Mouse (Mus musculus): ENCODE results near the gene Nfkb2. TPM values are rescaled to one million over a fixed set of nuclear protein-coding genes. Genes with fewer than 3 reads are reported as not detected.

Gene Nfkb2
- polyA plus RNA-seq, 1 experiment from 2014 or later: 5.6 TPM

MicroRNAs encoded within 50 kb of the gene (microRNA counts, 519-probe panel; counts per million panel counts)
- microRNA mmu-miR-146b: 188 counts per million, percentile 57 among the panel's probes with 10 or more counts

Small RNAs within 50 kb of the gene (microRNA-seq; reads per million reads assigned to microRNA genes)
- gene Mir146b: 1.5 reads per million

Other genes starting within 250 kb of the Nfkb2 start
- gene Nolc1, start 228.5 kb upstream of the Nfkb2 start, polyA plus RNA-seq (2016; fragmentation: Nextera tagmentation; extraction: Ambion mirVana): 161 and 167 TPM in 2 replicates
- 0.10 TPM in 1 of 2 replicates, not detected in the other for gene Elovl3, start 172.4 kb upstream of the Nfkb2 start, polyA plus RNA-seq (2016; fragmentation: Nextera tagmentation; extraction: Ambion mirVana)
- 0.36 and 0.71 TPM in 2 replicates for gene Pitx3, start 156.0 kb upstream of the Nfkb2 start, polyA plus RNA-seq (2016; fragmentation: Nextera tagmentation; extraction: Ambion mirVana)
- gene Gbf1, start 151.8 kb upstream of the Nfkb2 start, polyA plus RNA-seq (2016; fragmentation: Nextera tagmentation; extraction: Ambion mirVana): 42.8 and 46.7 TPM in 2 replicates
- 2.5 and 3.5 TPM in 2 replicates for gene Psd, start 22.8 kb downstream of the Nfkb2 start, polyA plus RNA-seq (2016; fragmentation: Nextera tagmentation; extraction: Ambion mirVana)
- gene Fbxl15, start 23.9 kb downstream of the Nfkb2 start, polyA plus RNA-seq (2016; fragmentation: Nextera tagmentation; extraction: Ambion mirVana): 17.1 and 17.2 TPM in 2 replicates
- 204 and 208 TPM in 2 replicates for gene Cuedc2, start 34.4 kb downstream of the Nfkb2 start, polyA plus RNA-seq (2016; fragmentation: Nextera tagmentation; extraction: Ambion mirVana)
- gene Mfsd13a, start 36.8 kb downstream of the Nfkb2 start, polyA plus RNA-seq (2016; fragmentation: Nextera tagmentation; extraction: Ambion mirVana): 8.0 and 8.4 TPM in 2 replicates
- gene 2310034G01Rik, start 46.0 kb downstream of the Nfkb2 start, polyA plus RNA-seq (2016; fragmentation: Nextera tagmentation; extraction: Ambion mirVana): 1.0 and 1.1 TPM in 2 replicates
- gene Actr1a, start 91.4 kb downstream of the Nfkb2 start, polyA plus RNA-seq (2016; fragmentation: Nextera tagmentation; extraction: Ambion mirVana): 164 and 170 TPM in 2 replicates
- gene Sufu, start 92.6 kb downstream of the Nfkb2 start, polyA plus RNA-seq (2016; fragmentation: Nextera tagmentation; extraction: Ambion mirVana): 50.5 and 53.4 TPM in 2 replicates
- gene Trim8, start 197.4 kb downstream of the Nfkb2 start, polyA plus RNA-seq (2016; fragmentation: Nextera tagmentation; extraction: Ambion mirVana): 19.5 and 20.9 TPM in 2 replicates

All from embryonic facial prominence, embryonic 10.5 days (tissue).